Mouse (Mus musculus): ENCODE data around the gene Kcnq1.

GRCm38 (mm10) chr7:143093847-143094246 lies 12.3 kb upstream of the Kcnq1 start:
- no peak for TF ChIP-seq GATA1 (IDR thresholded peaks at IDR 0.05; ENCODE audit: borderline replicate concordance, low read length)
- TF ChIP-seq FLI1 (IDR thresholded peaks at IDR 0.05; ENCODE audit: low read length): no peak
